ENCODE assay signal across 11 mouse cellular contexts in the genomic region with DNA sequence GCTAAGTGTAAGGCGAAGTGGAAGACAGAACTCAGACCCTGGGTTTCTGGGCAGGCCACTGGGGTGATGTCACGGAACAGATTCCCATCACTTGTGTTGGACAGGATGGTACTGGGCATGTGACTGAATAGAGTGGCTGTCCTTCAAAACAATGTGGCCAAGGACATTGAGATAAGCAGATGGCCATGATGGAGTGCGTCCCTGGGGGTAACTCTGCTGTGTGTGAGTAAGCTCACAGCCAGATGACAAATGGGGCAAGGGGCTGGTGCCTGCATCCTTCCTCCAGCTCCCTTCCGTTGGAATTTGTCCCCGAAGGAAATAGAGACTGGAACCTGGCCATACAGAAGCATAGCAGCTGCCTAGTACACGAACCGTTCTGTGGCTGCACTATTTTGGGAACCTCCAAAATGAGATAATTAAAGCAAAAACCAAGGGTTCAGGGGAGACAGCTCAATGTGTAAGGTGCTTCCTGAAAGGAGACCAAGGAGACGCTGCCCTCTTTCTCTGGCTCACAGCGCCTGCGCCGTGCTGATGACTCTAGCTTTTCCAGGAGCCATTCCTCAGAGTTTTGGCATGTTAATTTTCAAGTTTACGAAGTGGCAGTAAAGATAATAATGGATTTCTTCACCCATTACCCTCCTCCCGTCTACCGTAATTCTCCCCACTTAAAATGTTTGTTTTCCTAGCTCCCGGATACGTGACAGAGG.
DNase-seq lines count a peak whose midpoint lies in the region; ATAC-seq and TF ChIP-seq lines count a peak whose summit lies in the region.
"Had no signal": no experiment of that assay in that cellular context is flagged by ENCODE, and none has a peak within 500 bp of the region (broad histone marks: within the 10 kb centered on the region; RNA-seq: fewer than 3 reads in every experiment).

No protein-coding gene starts in this region.

- no peak overlapping the region for H3K9ac ChIP-seq in hindbrain, postnatal 0 days (replicated peaks; ENCODE audit: low read length)
- no peak overlapping the region for H3K9ac ChIP-seq in hindbrain, embryonic 12.5 days
- no peak overlapping the region; the same call in 1 of the 2 replicates for H3K9ac ChIP-seq in heart, embryonic 14.5 days (ENCODE audit: low read length)
- no peak overlapping the region for H3K9ac ChIP-seq in kidney, embryonic 16.5 days (replicated peaks; ENCODE audit: low read length)
- H3K9ac ChIP-seq: liver, embryonic 12.5 days; midbrain, embryonic 12.5 days had no signal

- TF ChIP-seq CTCF in hindbrain, postnatal 0 days (IDR thresholded peaks at IDR 0.05; ENCODE audit: low read depth) = 0 out of 2 replicates have a peak, but pooled peaks have one; percentile 5

- no peaks in the 10 kb centered on the region for H3K36me3 ChIP-seq in hindbrain, postnatal 0 days (ENCODE audit: insufficient read depth, low read length)
- no peaks in the 10 kb centered on the region for H3K36me3 ChIP-seq in hindbrain, embryonic 12.5 days
- no peaks in the 10 kb centered on the region for H3K36me3 ChIP-seq in heart, embryonic 14.5 days (ENCODE audit: control insufficient read depth, insufficient read depth, low read length)
- H3K36me3 ChIP-seq in kidney, embryonic 16.5 days (ENCODE audit: insufficient read depth, low read length) = no peaks in the 10 kb centered on the region
- H3K36me3 ChIP-seq: hindbrain, embryonic 10.5 days; liver, embryonic 12.5 days; midbrain, embryonic 12.5 days had no signal

- H3K4me3 ChIP-seq in hindbrain, postnatal 0 days (ENCODE audit: low read length) = no peak overlapping the region
- H3K4me3 ChIP-seq in hindbrain, embryonic 12.5 days = no peak overlapping the region
- no peak overlapping the region for H3K4me3 ChIP-seq in heart, embryonic 14.5 days (ENCODE audit: control insufficient read depth in 1 of 2, insufficient read depth in 1 of 2, low read depth in 1 of 2, low read length in 2 of 2)
- H3K4me3 ChIP-seq in kidney, embryonic 16.5 days (ENCODE audit: low read length) = no peak overlapping the region
- H3K4me3 ChIP-seq: hindbrain, embryonic 10.5 days; liver, embryonic 12.5 days; midbrain, embryonic 12.5 days had no signal

- DNase-seq in hindbrain, postnatal 0 days (ENCODE audit: low spot score) = no peak
- peak; percentile 78 for DNase-seq in adrenal gland, postnatal 10 days
- no peak for DNase-seq in layer of hippocampus, postnatal 25 days (ENCODE audit: extremely low spot score in 1 of 2, low spot score in 1 of 2)
- no peak for DNase-seq in B cell, adult 2 months

- 0 out of 2 replicates have a peak, but pooled peaks cover 3% of the 10 kb centered on the region for H3K9me3 ChIP-seq in hindbrain, postnatal 0 days (ENCODE audit: low read length)
- H3K9me3 ChIP-seq in hindbrain, embryonic 12.5 days (replicated peaks) = no peaks in the 10 kb centered on the region
- peaks cover 8% of the 10 kb centered on the region; the same call in 1 of the 2 replicates for H3K9me3 ChIP-seq in heart, embryonic 14.5 days (ENCODE audit: control insufficient read depth, low read length)
- no peaks in the 10 kb centered on the region; the same call in 1 of the 2 replicates for H3K9me3 ChIP-seq in kidney, embryonic 16.5 days (ENCODE audit: low read length)
- H3K9me3 ChIP-seq: hindbrain, embryonic 10.5 days; liver, embryonic 12.5 days; midbrain, embryonic 12.5 days had no signal

- peaks cover 7% of the 10 kb centered on the region; the same call in 1 of the 2 replicates for H3K4me1 ChIP-seq in hindbrain, postnatal 0 days (ENCODE audit: insufficient read depth, low read length)
- H3K4me1 ChIP-seq in hindbrain, embryonic 12.5 days = peaks cover 4% of the 10 kb centered on the region; the same call in 1 of the 2 replicates
- peaks cover 12 to 15% of the 10 kb centered on the region in 2 experiments for H3K4me1 ChIP-seq in heart, embryonic 14.5 days (ENCODE audit: control insufficient read depth in 2 of 2, insufficient read depth in 2 of 2, low read length in 2 of 2)
- H3K4me1 ChIP-seq in kidney, embryonic 16.5 days (ENCODE audit: insufficient read depth, low read length) = peaks cover 8% of the 10 kb centered on the region; the same call in 1 of the 2 replicates
- H3K4me1 ChIP-seq: liver, embryonic 12.5 days; midbrain, embryonic 12.5 days had no signal

- no peak overlapping the region for H3K4me2 ChIP-seq in hindbrain, postnatal 0 days (ENCODE audit: low read depth, low read length)
- no peak overlapping the region for H3K4me2 ChIP-seq in hindbrain, embryonic 12.5 days (replicated peaks)
- H3K4me2 ChIP-seq in heart, embryonic 14.5 days (ENCODE audit: low read length) = peak overlapping the region; percentile 11; the same call in 1 of the 2 replicates
- H3K4me2 ChIP-seq in kidney, embryonic 16.5 days (replicated peaks; ENCODE audit: low read depth, low read length) = no peak overlapping the region
- H3K4me2 ChIP-seq: liver, embryonic 12.5 days; midbrain, embryonic 12.5 days had no signal

- H3K27me3 ChIP-seq in hindbrain, postnatal 0 days (ENCODE audit: insufficient read depth, low read length) = no peaks in the 10 kb centered on the region
- H3K27me3 ChIP-seq in hindbrain, embryonic 12.5 days = no peaks in the 10 kb centered on the region
- no peaks in the 10 kb centered on the region for H3K27me3 ChIP-seq in heart, embryonic 14.5 days (ENCODE audit: control insufficient read depth, insufficient read depth, low read length)
- H3K27me3 ChIP-seq in kidney, embryonic 16.5 days (ENCODE audit: insufficient read depth, low read length) = no peaks in the 10 kb centered on the region
- H3K27me3 ChIP-seq: liver, embryonic 12.5 days; midbrain, embryonic 12.5 days had no signal

- no peak overlapping the region for H3K27ac ChIP-seq in hindbrain, postnatal 0 days
- no peak overlapping the region for H3K27ac ChIP-seq in hindbrain, embryonic 12.5 days
- H3K27ac ChIP-seq in heart, embryonic 14.5 days (replicated peaks in 1 of 2; ENCODE audit: control insufficient read depth in 1 of 2, insufficient read depth in 1 of 2, low read depth in 2 of 2, low read length in 2 of 2) = no peak overlapping the region
- H3K27ac ChIP-seq in kidney, embryonic 16.5 days (ENCODE audit: low read length) = no peak overlapping the region
- H3K27ac ChIP-seq: hindbrain, embryonic 10.5 days; liver, embryonic 12.5 days; midbrain, embryonic 12.5 days had no signal

- WGBS in hindbrain, postnatal 0 days = 63% methylated on average over 16 of the region's 16 CpGs
- 74% methylated on average over 16 of the region's 16 CpGs for WGBS in hindbrain, embryonic 12.5 days
- WGBS in heart, embryonic 14.5 days = 43% methylated on average over 16 of the region's 16 CpGs
- WGBS in kidney, embryonic 16.5 days = 38% methylated on average over 16 of the region's 16 CpGs

- ATAC-seq in hindbrain, postnatal 0 days = no peak
- ATAC-seq in hindbrain, embryonic 12.5 days (ENCODE audit: low FRiP score) = no peak
- ATAC-seq in heart, embryonic 14.5 days (ENCODE audit: insufficient number of reproducible peaks, insufficient read depth, low FRiP score, low read depth) = no peak
- peak; percentile 27; the same call in 1 of the 2 replicates for ATAC-seq in kidney, embryonic 16.5 days (ENCODE audit: low FRiP score, low TSS enrichment)
- ATAC-seq in erythroid progenitor cell, adult 5-6 weeks (replicated peaks; ENCODE audit: low FRiP score, poor library complexity, severe bottlenecking) = no peak
- ATAC-seq: liver, embryonic 12.5 days had no signal
